Mouse (Mus musculus) heart, adult 18-20 months (tissue): ENCODE measurements around the gene Slc5a4a. TPM values are rescaled to one million over a fixed set of nuclear protein-coding genes. Genes with fewer than 3 reads are reported as not detected.

Source experiments
- DNase-seq, 2 experiments: peaks; one replicate each; pipeline ENCODE4 v3.0.0; 2021 to 2022; ENCODE audit warnings: mixed read lengths in 1 of 2
- microRNA-seq, 2 experiments: library from miRNA; unstranded; fragments of <30 nt; microRNA quantifications; one replicate each; pipeline ENCODE4 v1.2.0; 2022
- total RNA-seq, 2 experiments: library from RNA; stranded (reverse); gene quantifications; 2 replicates each; pipeline ENCODE4 v1.2.3; 2021

Gene Slc5a4a
- total RNA-seq, 2 experiments from 2014 or later: not detected

DNA sequence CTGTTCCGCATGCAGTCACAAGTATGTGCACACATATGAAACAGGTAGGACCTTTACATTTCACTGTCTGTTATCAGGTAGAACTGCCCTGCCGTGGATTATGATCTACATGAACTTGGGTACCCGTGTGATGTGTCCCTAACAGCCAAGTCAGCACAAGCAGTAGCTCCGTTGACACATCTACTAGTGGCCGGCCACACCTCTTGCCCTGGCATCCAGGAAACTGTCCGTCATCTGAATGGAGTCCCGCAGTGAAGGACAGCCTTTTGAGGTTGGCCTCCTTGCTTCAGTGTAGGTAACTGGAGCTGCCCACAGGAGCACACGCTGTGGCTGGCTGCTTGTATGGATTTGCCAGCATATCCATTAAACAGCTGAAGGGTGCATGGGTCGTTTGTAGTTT lies 71.0 kb downstream of the Slc5a4a start:
- no peak for DNase-seq

DNA sequence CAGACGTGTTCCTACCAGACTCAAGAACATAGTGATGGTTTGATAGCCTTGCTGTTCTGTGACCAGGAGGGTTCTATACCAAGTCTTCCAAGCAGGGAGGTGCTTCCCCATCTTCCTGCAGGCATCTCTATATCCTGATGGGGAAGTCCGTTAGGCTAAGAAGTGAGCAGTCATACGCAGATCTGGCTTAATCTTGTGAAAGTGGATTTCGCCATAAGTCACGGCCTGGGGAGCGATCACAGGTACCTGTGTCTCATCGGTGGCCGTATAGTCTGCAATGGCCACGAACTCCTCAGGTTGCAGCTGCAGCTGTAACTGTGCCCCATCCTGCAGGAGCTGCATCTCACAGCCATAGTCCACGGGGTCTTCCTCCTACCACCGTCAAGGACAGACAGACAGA lies 78.7 kb downstream of the Slc5a4a start:
- DNase-seq: no peak

DNA sequence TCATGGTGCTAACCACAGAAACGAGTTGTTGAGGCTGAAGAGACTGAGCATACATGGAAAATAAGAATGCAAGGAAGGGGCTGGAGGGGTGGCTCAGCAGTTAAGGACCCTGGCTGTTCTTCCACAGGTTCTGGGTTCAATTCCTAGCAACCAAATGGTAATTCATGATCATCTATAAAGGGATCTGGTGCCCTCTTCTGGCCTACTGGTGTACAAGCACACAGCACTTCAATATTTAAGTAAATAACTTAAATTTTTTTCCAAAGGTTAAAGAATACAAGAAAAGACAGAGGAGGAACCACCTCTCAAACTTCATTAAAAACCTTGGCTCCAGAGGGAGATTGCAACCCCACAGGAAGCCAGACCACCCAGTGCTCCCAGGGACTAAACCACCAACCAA lies 82.4 kb downstream of the Slc5a4a start:
- DNase-seq: no peak

DNA sequence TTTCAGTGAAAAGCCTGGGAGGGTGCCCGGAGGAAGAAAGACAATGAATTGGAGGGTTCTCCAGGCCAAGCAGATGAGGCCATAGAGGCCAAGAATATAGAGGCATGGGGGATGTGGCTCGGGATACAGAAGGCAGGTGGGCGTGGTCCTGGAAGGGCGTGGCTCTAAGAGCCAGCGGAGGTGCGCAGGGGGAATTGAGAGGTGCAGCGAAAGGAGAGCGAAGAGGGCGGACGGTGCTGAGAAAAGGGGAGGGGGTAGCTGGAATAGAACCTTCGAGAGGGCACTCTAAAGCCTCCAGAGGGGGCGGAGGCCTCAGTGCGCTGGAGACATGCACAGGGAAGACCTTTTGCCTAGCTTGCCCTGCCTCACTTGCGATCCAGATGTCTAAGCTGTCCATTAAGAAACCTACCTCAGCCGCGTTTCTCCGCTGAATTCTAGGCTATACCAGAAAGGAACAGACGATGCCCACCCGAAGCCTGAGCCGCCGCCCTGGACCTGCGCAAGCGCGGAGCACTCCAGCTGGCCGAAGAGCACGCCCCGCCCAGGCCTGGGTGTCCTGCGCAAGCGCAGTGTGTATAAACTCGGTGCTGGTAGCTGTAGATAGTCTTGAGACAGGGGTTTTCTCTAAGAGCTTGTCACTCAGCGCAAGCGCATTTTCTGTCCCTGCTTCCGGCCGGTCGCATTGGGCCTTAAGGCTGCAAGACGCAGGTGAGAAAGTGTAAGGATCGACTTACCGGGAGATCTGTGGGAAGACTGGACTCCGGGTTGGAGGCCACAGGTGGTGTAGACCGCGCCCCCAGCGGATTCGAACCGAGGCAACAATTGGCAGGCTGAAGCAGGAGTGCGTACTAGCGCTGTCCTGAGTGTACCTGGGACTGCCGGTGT lies 90.3 kb downstream of the Slc5a4a start, which contains the start of gene Prmt2:
Prmt2 (minus strand) TSS at position 525 of the 885 bp plus-strand sequence.
- DNase-seq: peak; percentile 94

Small RNA genes within 50 kb of the gene (microRNA-seq; reads per million reads assigned to microRNA genes)
- 0 reads per million in 2 experiments for gene Mir678

Other genes starting within 250 kb of the Slc5a4a start
- 10 to 100 TPM; 20.5 to 24.2 TPM for gene Smarcb1, start 225.8 kb upstream of the Slc5a4a start, total RNA-seq
- 1,000 to 10,000 TPM; 1,749 to 1,983 TPM for gene Chchd10, start 214.3 kb upstream of the Slc5a4a start, total RNA-seq
- gene Mmp11, start 211.0 kb upstream of the Slc5a4a start, total RNA-seq: 1 to 10 TPM; 5.0 to 5.2 TPM
- gene Gm867, start 206.8 kb upstream of the Slc5a4a start, total RNA-seq: not detected
- gene Vpreb3, start 204.4 kb upstream of the Slc5a4a start, total RNA-seq: under 1 TPM in 1 of 2 experiments, not detected in 1; 0.82 TPM
- gene Gm5134, start 192.9 kb upstream of the Slc5a4a start, total RNA-seq: not detected
- gene Zfp280b, start 114.8 kb upstream of the Slc5a4a start, total RNA-seq: 1 to 10 TPM; 5.9 to 6.0 TPM
- not detected for gene Slc5a4b, start 36.5 kb upstream of the Slc5a4a start, total RNA-seq
- gene Prmt2, start 90.4 kb downstream of the Slc5a4a start, total RNA-seq: 10 to 100 TPM; 10.8 to 12.6 TPM
- 1 to 10 TPM; 2.0 to 2.8 TPM for gene S100b, start 106.4 kb downstream of the Slc5a4a start, total RNA-seq
- gene Dip2a, start 197.8 kb downstream of the Slc5a4a start, total RNA-seq: 1 to 10 TPM; 7.6 to 7.8 TPM